Mouse (Mus musculus): ENCODE results near the gene Tmem150b.

GRCm38 (mm10) chr7:4741672-4742481 is 16.8 kb upstream of the Tmem150b start:
- no peak for TF ChIP-seq EP300 (optimal IDR thresholded peaks at IDR 0.05)
- TF ChIP-seq CTCF (IDR thresholded peaks at IDR 0.05; ENCODE audit: low read depth) = no peak
